Mouse (Mus musculus) cortical plate, adult 2 months (tissue): ENCODE results near the gene Fam120a.

Source experiments
- CTCF ChIP-seq: fragments of 200-500 bp; IDR thresholded peaks from 2 replicates; pipeline ENCODE4 v1.5.1; 2011; ENCODE audit warnings: mild to moderate bottlenecking, control low read depth, low read length; ENCODE audit not compliant: insufficient read depth; ENCODE audit errors: extremely low read depth
- POLR2A ChIP-seq: fragments of 200-500 bp; IDR thresholded peaks from 2 replicates; pipeline ENCODE4 v1.6.1; 2011; ENCODE audit warnings: mild to moderate bottlenecking, low read length, control low read depth; ENCODE audit not compliant: insufficient read depth; ENCODE audit errors: extremely low read depth

- TF ChIP-seq CTCF (no peak), POLR2A (no peak)
Measured at GRCm38 (mm10) chr13:48974699-48975098, 6.9 kb upstream of the Fam120a start.
